Mouse (Mus musculus) heart, postnatal 14 days (tissue): ENCODE results near the gene Hnrnpll. TPM values are rescaled to one million over a fixed set of nuclear protein-coding genes. Genes with fewer than 3 reads are reported as not detected.

Source experiments
- DNase-seq, 2 experiments: peaks; one replicate each; pipeline ENCODE4 v3.0.0; 2021 to 2022
- intact Hi-C: fragments of 180-260 bp; cut with DNase I; formaldehyde crosslinking; loops from one replicate; pipeline ENCODE4 v1.15.1; 2025
- long read RNA-seq, 2 experiments: library from polyadenylated mRNA; stranded (forward); transcript quantifications; one replicate each; pipeline ENCODE4 v2.0.0; 2021
- total RNA-seq, 2 experiments: library from RNA; stranded (reverse); gene quantifications; 2 replicates each; pipeline ENCODE4 v1.2.3; 2021

Hnrnpll gene
- 10 to 100 TPM; 27.0 to 29.3 TPM for total RNA-seq
- long read RNA-seq, experiment 1, transcript Hnrnpll-205 (13 exons, 3,009 nt) = minor isoform, 15 of 49 reads
- long read RNA-seq, experiment 1, transcript Hnrnpll-201 (13 exons, 3,116 nt) = major isoform, 24 of 49 reads
- long read RNA-seq, experiment 1, partial matches to known transcripts = 1 of 49 reads
- long read RNA-seq, experiment 1, other reads (novel, unspliced or antisense) = 6 of 49 reads
- long read RNA-seq, experiment 2, transcript Hnrnpll-201 (13 exons, 3,116 nt) = major isoform, 25 of 53 reads
- long read RNA-seq, experiment 2, transcript Hnrnpll-205 (13 exons, 3,009 nt) = minor isoform, 22 of 53 reads
- long read RNA-seq, experiment 2, partial matches to known transcripts = 0 of 53 reads
- long read RNA-seq, experiment 2, other reads (novel, unspliced or antisense) = 3 of 53 reads

GRCm38 (mm10) chr17:80061783-80062619 lies at the start of gene Hnrnpll:
Hnrnpll (minus strand) TSS chr17:80062334.
- intact Hi-C loops = loop anchor here (2.0 to 10.0 kb wide), 2 partner anchors 67 to 313 kb away; partner anchors contain the start of gene Gm10190

GRCm38 (mm10) chr17:80105348-80105978 lies 43.3 kb upstream of the Hnrnpll start:
- intact Hi-C loops = no loop called here
- DNase-seq = no peak

More at GRCm38 (mm10) chr17:80061783-80062619, at the start of gene Hnrnpll:
- peak; percentile 97 to 98 for DNase-seq

- DNase-seq = no peak
- intact Hi-C loops = no loop called here
These were observed 37.7 kb upstream of the Hnrnpll start for GRCm38 (mm10) chr17:80099823-80100222.

- DNase-seq = no peak
- intact Hi-C loops = no loop called here
These were observed 35.1 kb upstream of the Hnrnpll start for GRCm38 (mm10) chr17:80097221-80097620.

GRCm38 (mm10) chr17:80096720-80097114 lies 34.6 kb upstream of the Hnrnpll start:
- intact Hi-C loops = no loop called here
- no peak for DNase-seq

- intact Hi-C loops = no loop called here
- peak; percentile 7 to 44 for DNase-seq
These were observed 34.0 kb upstream of the Hnrnpll start for GRCm38 (mm10) chr17:80096043-80096719.

GRCm38 (mm10) chr17:80095254-80095899 lies 33.2 kb upstream of the Hnrnpll start:
- intact Hi-C loops = no loop called here
- no peak for DNase-seq

- intact Hi-C loops = no loop called here
- DNase-seq = no peak
These were observed 29.9 kb upstream of the Hnrnpll start for GRCm38 (mm10) chr17:80091879-80092549.

- intact Hi-C loops = no loop called here
- DNase-seq = no peak
These were observed 28.4 kb upstream of the Hnrnpll start for GRCm38 (mm10) chr17:80090551-80090950.

- intact Hi-C loops = no loop called here
- no peak for DNase-seq
These were observed 26.0 kb upstream of the Hnrnpll start for GRCm38 (mm10) chr17:80088168-80088567.

- DNase-seq = no peak
- intact Hi-C loops = no loop called here
These were observed 24.5 kb upstream of the Hnrnpll start for GRCm38 (mm10) chr17:80086591-80086990.

- DNase-seq = no peak
- intact Hi-C loops = no loop called here
These were observed 22.3 kb upstream of the Hnrnpll start for GRCm38 (mm10) chr17:80084424-80084823.

- DNase-seq = no peak
- intact Hi-C loops = no loop called here
These were observed 21.1 kb upstream of the Hnrnpll start for GRCm38 (mm10) chr17:80083223-80083622.

GRCm38 (mm10) chr17:80078726-80079125 lies 16.6 kb upstream of the Hnrnpll start:
- no peak for DNase-seq
- intact Hi-C loops = no loop called here

- intact Hi-C loops = loop anchor here (10.0 kb wide), 1 partner anchor 308 kb away; the partner anchor contains the start of gene Gm10190
- no peak for DNase-seq
These were observed 5.1 kb upstream of the Hnrnpll start for GRCm38 (mm10) chr17:80067257-80067656.

GRCm38 (mm10) chr17:80063840-80064495 lies 1.8 kb upstream of the Hnrnpll start:
- intact Hi-C loops = loop anchor here (10.0 kb wide), 1 partner anchor 311 kb away; the partner anchor contains the start of gene Gm10190
- DNase-seq = no peak

- intact Hi-C loops = loop anchor here (10.0 kb wide), 1 partner anchor 311 kb away; the partner anchor contains the start of gene Gm10190
- no peak for DNase-seq
These were observed 1.3 kb upstream of the Hnrnpll start for GRCm38 (mm10) chr17:80063386-80063785.

- DNase-seq = peak in 1 of 2 experiments; percentile 20
- intact Hi-C loops = loop anchor here (10.0 kb wide), 1 partner anchor 312 kb away; the partner anchor contains the start of gene Gm10190
These were observed 481 bp upstream of the Hnrnpll start for GRCm38 (mm10) chr17:80062620-80063010.
